Mouse (Mus musculus) gastrocnemius, adult 2 months (tissue): ENCODE measurements around the gene Arl2bp. TPM values are rescaled to one million over a fixed set of nuclear protein-coding genes. Genes with fewer than 3 reads are reported as not detected.

Source experiments
- DNase-seq: peaks from one replicate; pipeline ENCODE4 v3.0.0; 2022
- H3K27ac ChIP-seq: fragments of 200-600 bp; 2 replicates; pipeline ENCODE4 v1.8.1; 2022; ENCODE audit warnings: mild to moderate bottlenecking
- H3K4me3 ChIP-seq: fragments of 200-600 bp; 2 replicates; pipeline ENCODE4 v1.8.1; 2022; ENCODE audit warnings: mild to moderate bottlenecking, moderate library complexity
- CTCF ChIP-seq: fragments of 200-600 bp; IDR thresholded peaks from 2 replicates; pipeline ENCODE4 v1.8.1; 2022; ENCODE audit warnings: antibody characterized with exemption, mild to moderate bottlenecking, moderate library complexity
- intact Hi-C: fragments of 180-260 bp; cut with DNase I; formaldehyde crosslinking; loops from one replicate; pipeline ENCODE4 v1.15.1; 2025
- total RNA-seq, 2 experiments: library from RNA; stranded (reverse); gene quantifications; 2 replicates each; pipeline ENCODE4 v1.2.3; 2021

The Arl2bp gene
- total RNA-seq, 2 experiments from 2014 or later, result 42.0 to 51.2 TPM

DNA sequence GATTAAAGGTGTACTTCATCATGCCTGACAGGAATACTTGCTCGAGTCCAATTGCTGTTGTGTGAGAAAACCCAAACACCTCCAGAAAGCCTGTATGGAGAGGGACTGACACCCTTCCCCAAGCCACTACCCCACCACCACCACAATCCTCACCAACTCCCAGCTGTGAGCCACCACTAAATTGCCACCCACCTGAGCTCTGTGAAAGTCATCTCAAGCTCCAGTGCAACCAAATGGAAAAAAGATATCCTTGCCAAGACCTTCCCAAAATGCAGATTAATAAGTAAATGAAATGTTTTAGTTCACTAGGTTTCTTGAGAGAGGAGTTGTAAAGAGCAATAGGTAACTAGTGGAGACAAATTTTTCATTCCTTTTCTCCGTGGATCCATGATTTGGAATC, 1.7 kb upstream of the Arl2bp start:
- TF ChIP-seq CTCF, result no peak
- H3K4me3 ChIP-seq, result no peak overlapping the region
- intact Hi-C loops, result loop anchor here (5.0 kb wide), 1 partner anchor 38 kb away; no protein-coding TSS in a partner anchor
- H3K27ac ChIP-seq, result no peak overlapping the region
- DNase-seq, result no peak

DNA sequence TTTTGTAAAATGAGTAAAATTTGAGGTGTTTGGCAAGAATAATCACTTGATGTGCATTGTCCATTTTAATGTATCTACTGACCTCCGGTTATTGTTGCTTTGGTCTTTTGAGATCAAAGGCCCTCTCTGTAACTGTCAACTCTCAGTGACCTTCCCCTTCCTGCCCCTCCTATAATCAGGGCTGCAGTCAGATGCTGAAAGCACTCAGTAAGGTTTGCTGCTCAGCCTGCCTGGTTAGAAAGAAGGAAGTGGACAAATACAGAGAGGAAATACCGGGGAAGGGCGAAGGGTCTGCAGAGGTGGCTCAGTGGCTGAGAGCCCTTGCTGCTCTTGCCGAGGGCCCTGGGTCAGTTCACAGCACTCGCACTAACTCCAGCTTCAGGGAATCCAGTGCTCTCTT, 8.0 kb downstream of the Arl2bp start:
- TF ChIP-seq CTCF, result no peak
- peak overlapping the region; percentile 21; the same call in 1 of the 2 replicates for H3K27ac ChIP-seq

DNA sequence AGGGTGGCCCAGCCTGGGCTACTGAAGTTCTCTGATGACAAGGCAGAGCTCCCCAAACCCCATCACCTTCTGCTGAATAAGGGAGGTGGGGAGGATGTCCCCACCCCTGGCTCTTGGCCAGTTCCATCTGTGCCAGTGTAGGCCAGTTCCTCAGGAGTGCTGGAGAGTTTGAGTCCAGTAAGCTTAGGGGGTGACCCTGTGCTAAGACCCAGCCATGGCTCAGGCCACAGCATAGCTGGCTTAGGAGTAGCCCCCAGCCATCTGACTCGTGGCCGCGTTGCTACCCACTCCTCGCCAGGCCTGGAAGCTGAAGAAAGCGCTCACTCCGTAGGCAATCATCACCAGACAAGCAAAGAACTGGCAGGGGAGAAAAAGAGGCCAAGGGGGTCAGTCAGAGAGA, 9.5 kb downstream of the Arl2bp start:
- H3K27ac ChIP-seq, result no peak overlapping the region; the same call in 1 of the 2 replicates
- no peak overlapping the region for H3K4me3 ChIP-seq
- DNase-seq, result no peak
- no peak for TF ChIP-seq CTCF
- intact Hi-C loops, result no loop called here

More for the DNA sequence above, 8.0 kb downstream of the Arl2bp start:
- DNase-seq, result no peak
- intact Hi-C loops, result no loop called here
- H3K4me3 ChIP-seq, result no peak overlapping the region

DNA sequence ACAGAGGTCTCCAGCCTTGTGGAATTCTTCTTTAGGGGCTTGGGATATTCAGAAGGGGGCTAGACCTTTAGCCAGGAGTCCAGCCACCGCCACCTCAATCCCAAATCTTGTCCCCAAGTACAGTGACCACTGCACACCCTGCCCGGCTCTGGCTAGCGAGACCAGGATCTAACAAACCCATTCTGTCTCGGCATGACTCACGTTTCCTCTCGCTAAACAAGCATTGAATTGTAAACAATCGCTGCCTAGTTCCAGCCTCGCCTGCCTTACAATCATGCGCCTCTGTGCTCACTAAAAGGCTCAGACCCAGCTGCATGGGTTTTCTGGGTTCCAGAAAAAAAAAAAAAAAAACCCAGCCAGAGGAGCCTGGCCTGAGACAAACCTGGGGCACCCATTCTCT, 12.2 kb downstream of the Arl2bp start:
- TF ChIP-seq CTCF, result no peak
- intact Hi-C loops, result no loop called here
- DNase-seq, result no peak
- peak overlapping the region; percentile 84 for H3K27ac ChIP-seq
- H3K4me3 ChIP-seq, result peak overlapping the region; percentile 48

DNA sequence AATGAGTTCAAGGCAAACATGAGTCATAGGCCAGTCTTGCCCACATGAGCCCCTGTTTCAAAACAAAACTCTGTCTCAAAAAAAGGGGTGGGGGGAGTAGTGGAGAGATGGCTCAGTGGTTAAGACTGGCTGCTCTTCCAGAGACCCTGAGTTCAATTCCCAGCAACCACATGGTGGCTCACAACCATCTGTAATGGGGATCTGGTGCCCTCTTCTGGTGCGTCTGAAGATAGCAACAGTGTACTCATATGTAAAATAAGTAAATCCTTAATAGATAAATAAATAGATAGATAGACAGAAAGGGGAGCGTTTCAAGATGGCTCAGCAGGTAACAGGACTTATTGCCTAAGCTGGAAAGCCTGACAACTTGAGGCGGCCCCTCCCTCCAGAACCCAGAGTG, 14.0 kb downstream of the Arl2bp start:
- DNase-seq, result no peak
- peak; percentile 20; the same call in 1 of the 2 replicates for TF ChIP-seq CTCF
- Histone ChIP-seq H3K4me3 (no peak overlapping the region), H3K27ac (no peak overlapping the region)
- intact Hi-C loops, result no loop called here

DNA sequence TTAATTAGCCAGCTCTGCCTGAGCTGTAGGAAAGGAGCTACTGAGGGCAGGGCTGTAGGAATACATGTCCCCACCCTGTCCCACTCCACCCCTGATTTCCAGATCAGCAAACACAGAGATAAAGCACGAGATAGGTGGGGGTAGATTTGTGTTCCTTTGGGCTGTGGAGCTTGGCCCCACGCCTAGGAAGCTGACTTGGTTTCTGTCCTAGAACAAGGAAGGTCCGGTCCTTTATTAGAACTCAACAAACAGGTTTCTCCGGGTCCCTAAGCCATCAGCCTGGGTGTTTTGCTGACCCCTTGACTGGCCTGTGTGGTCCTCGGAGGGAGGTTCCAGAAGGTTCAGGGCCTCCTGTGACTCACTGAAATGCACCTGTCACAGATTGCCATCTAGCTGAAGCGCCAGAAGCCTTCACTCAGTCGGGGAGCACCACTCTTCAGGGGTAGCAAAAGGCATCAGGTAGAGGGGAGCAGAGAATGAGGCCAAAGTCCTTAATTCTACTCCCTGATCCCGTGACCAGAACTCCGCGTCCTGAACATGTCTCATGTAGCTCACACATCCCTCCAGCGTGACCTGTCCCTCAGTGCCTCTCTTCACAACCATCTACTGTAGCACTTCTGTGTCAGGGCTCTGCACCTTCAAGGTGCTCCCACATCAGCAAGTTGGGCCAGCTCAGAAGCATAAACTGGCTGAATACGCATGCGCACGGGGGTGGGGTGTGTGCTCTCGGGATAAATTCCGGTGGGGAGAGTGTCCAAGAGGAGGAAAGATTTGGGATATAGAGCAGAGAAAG, 16.5 kb downstream of the Arl2bp start:
- no peak for TF ChIP-seq CTCF
- DNase-seq, result no peak
- Histone ChIP-seq H3K4me3 (no peak overlapping the region), H3K27ac (peak overlapping the region; percentile 40)
- intact Hi-C loops, result no loop called here

DNA sequence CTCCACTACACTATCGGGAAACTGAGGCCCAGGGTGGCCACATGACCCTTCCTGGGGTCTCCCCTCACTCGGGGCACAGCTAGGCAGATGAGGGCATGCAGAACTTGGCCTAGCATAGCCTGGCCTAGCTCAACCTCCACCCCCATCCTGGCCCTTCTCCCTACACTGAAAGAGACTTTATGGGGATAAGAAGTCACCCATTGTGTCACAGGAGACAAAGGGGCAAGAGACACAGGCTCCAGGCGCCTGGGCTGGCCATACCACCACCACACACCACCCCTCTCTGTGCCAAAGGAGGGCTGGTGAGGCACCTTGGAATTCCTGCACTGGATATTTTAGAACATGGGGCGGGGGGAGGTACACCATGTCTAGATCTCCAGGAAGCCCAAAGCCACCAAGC, 17.9 kb downstream of the Arl2bp start:
- H3K4me3 ChIP-seq, result no peak overlapping the region
- no peak for DNase-seq
- TF ChIP-seq CTCF, result no peak
- intact Hi-C loops, result no loop called here
- no peak overlapping the region for H3K27ac ChIP-seq

DNA sequence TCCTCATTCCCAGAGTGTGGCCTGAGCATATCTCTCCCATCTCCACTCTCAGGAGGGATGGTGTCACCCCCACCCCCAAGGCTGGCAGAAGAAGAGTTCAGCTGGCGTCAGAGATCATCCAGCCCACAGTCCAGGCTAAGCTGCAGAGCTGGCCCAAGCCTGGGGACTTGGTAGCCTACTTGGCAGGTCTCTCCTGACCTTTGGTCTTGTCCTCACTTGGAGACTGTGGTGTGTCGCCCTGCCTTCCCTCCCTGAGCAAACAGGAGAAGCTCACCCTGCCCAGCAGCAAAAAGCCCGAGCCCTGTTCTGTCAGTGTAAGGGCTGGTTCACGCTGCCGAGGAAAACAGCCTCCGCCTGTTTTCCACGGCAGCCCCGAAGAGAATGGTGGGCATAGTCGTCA, 19.6 kb downstream of the Arl2bp start:
- intact Hi-C loops, result loop anchor here (5.0 kb wide), 1 partner anchor 89 kb away; no protein-coding TSS in a partner anchor
- peak; percentile 75 for DNase-seq

DNA sequence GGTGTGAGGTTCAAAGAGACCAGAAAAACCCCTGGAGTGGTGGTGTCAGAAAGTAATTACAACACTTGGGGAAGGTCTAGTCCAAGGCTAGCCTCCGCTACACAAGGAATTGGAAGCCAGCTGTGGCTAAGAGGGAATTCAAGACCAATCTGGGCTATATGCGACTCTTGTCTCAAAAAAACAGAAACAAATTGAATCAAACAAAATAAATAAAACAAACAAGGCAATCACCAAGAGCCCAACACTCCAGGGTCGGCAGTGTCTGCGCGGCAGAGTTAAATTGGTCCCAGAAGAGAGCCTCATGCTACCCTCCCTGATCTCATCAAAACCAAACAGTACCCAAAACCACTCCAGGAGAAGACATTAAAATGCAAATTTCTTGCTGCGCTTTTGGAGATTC, 28.3 kb downstream of the Arl2bp start:
- TF ChIP-seq CTCF, result no peak
- Histone ChIP-seq H3K27ac (no peak overlapping the region), H3K4me3 (no peak overlapping the region; the same call in 1 of the 2 replicates)
- intact Hi-C loops, result no loop called here
- DNase-seq, result no peak

More for the DNA sequence above, 19.6 kb downstream of the Arl2bp start:
- no peak for TF ChIP-seq CTCF
- 0 out of 2 replicates have a peak overlapping the region, but pooled peaks have one; percentile 24 for H3K4me3 ChIP-seq
- peak overlapping the region; percentile 62 for H3K27ac ChIP-seq

DNA sequence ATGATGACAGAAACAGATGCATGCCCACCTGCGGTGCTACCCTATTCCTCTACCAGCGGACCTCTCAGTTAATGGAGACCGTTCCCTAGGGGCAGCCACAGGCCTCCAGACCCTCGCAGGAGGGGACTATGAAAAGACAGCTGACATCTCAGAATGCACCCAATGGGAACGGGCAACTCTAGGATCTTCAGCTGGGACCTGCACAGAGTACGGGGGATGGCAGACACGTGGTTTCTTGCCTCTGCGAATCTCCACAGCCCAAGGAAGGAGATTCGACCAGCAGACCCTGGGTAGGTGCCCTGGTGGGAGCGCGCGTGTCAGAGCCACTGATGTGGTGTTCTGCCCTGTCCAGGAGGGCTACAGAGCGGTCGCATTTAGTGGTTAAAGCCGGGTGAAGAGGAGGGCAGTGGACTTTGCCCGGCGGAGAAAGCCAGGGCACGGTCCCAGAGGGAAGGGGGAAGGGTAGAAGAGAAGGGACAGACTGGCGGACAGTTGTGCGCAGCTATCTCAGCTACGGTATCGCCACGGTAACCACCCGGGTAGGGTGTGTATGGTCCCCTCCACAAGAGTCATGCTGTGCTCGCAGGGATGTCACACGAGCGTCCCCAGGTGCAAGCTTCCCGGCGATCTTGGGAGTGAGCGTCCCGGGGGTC, 29.1 kb downstream of the Arl2bp start:
- DNase-seq, result no peak
- Histone ChIP-seq H3K4me3 (peak overlapping the region; percentile 69), H3K27ac (peak overlapping the region; percentile 54)
- TF ChIP-seq CTCF, result no peak
- intact Hi-C loops, result no loop called here

DNA sequence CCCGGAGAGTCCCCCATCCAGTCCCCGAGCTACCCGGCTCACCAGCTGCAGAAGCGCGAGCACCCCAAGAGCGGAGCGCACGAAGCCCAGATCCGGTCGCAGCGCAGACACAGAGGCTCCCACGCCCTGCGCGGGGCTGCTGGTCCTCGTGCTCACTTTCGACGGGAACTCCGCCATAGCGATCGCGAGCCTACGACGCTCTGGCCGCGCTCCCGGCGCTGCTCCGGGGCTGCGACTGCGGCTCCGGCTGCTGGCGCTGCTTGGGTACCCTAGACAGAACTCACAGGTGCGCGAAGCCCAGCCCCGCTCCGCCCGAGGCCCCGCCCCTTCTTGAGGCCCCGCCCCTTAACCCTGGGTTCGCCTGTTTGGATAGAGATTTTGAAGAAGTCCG, 29.6 kb downstream of the Arl2bp start, which contains the start of gene Pllp:
Gene Pllp (minus strand): TSS at position 285 of the 391 bp plus-strand sequence.
- H3K4me3 ChIP-seq, result peak within 1 kb of the TSS; percentile 69
- peak; percentile 58 for DNase-seq
- intact Hi-C loops, result no loop called here
- no peak for TF ChIP-seq CTCF
- peak within 1 kb of the TSS; percentile 54 for H3K27ac ChIP-seq

DNA sequence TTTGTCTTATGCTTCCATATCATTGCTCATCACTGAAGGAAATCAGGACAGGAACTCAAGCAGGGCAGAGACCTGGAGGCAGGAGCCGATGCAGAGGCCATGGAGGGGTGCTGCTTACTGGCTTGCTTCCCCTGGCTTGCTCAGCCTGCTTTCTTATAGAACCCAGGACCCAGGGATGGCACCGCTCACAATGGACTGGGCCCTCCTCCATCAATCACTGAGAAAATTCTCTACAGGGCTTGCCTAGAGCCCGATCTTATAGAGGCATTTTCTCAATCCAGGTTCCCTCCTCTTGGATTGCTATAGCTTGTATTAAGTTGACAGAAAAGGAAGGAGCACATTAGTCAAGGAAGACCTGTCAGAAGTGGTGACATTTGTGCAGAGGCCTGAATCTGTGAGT, 30.2 kb downstream of the Arl2bp start:
- Histone ChIP-seq H3K4me3 (peak overlapping the region; percentile 69), H3K27ac (no peak overlapping the region)
- intact Hi-C loops, result no loop called here
- no peak for DNase-seq
- no peak for TF ChIP-seq CTCF

DNA sequence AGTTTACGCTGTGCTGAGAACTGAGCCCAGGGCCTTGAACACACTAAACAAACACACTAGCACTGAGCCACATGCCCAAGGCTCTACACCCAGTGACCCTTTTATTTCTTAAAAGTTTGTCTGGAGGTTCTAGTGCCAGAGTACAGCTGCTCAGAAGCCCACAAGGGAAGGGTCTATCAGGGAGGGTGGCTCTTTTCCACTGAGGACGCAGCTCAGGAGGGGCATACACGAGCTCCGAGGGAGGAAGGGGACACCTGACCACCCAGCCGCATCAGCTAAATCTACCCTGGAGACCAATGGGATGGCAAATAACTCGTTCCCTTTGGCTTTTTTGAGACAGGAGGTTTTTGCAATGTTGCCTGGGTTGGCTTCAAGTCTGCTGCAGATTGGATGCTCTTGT, 31.6 kb downstream of the Arl2bp start:
- no peak overlapping the region for H3K4me3 ChIP-seq
- no peak for DNase-seq
- intact Hi-C loops, result no loop called here
- TF ChIP-seq CTCF, result no peak
- no peak overlapping the region for H3K27ac ChIP-seq
